In the genomic region with DNA sequence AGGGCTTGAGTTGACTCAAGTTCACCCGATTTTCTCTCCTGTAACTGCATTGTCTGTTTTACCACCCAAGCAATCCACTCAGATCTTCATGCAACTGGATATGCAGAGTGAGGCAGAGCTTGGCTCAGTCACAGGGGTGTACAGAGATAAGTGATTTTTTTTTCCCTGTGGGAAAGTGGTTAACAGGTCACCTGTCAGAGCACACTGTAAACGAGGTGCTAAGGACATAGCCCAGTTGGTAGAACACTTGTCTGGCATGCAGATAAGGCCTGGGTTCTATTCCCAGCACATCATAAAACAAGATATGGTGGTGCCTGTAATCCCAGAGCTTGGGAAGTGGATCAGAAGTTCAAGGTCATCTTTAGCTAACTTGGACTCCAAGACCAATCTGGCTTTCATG, we compare ENCODE assay signal across 29 mouse cellular contexts. TPM values are rescaled to one million over a fixed set of nuclear protein-coding genes. Genes with fewer than 3 reads are reported as not detected.
DNase-seq lines count a peak whose midpoint lies in the region; ATAC-seq and TF ChIP-seq lines count a peak whose summit lies in the region.
"Had no signal": no experiment of that assay in that cellular context is flagged by ENCODE, and none has a peak within 500 bp of the region (broad histone marks: within the 10 kb centered on the region; RNA-seq: fewer than 3 reads in every experiment).

No protein-coding gene starts in this region.

- 40% methylated on average over 2 of the region's 2 CpGs for WGBS in lung, embryonic 14.5 days
- 42% methylated on average over 2 of the region's 2 CpGs for WGBS in heart, embryonic 11.5 days (ENCODE audit: insufficient replicate concordance)
- WGBS in heart, embryonic 16.5 days = 23% methylated on average over 2 of the region's 2 CpGs

- H3K4me3 ChIP-seq in lung, embryonic 14.5 days (ENCODE audit: low read depth, low read length) = no peak overlapping the region
- H3K4me3 ChIP-seq in heart, embryonic 11.5 days (ENCODE audit: low read depth, low read length) = no peak overlapping the region
- no peak overlapping the region for H3K4me3 ChIP-seq in heart, embryonic 16.5 days (ENCODE audit: low read length)
- H3K4me3 ChIP-seq: embryonic facial prominence, embryonic 12.5 days; gastrocnemius, adult 2 months; hindbrain, embryonic 10.5 days; hindbrain, embryonic 15.5 days; liver, embryonic 15.5 days; midbrain, embryonic 10.5 days; midbrain, embryonic 15.5 days; neural tube, embryonic 15.5 days; stomach, embryonic 15.5 days had no signal

- H3K36me3 ChIP-seq in lung, embryonic 14.5 days (ENCODE audit: insufficient read depth) = no peaks in the 10 kb centered on the region
- no peaks in the 10 kb centered on the region for H3K36me3 ChIP-seq in heart, embryonic 11.5 days (ENCODE audit: control insufficient read depth, insufficient read depth, low read length)
- H3K36me3 ChIP-seq in heart, embryonic 16.5 days (ENCODE audit: control insufficient read depth, insufficient read depth) = no peaks in the 10 kb centered on the region
- H3K36me3 ChIP-seq: embryonic facial prominence, embryonic 12.5 days; hindbrain, embryonic 10.5 days; hindbrain, embryonic 15.5 days; liver, embryonic 15.5 days; midbrain, embryonic 10.5 days; midbrain, embryonic 15.5 days; neural tube, embryonic 15.5 days; stomach, embryonic 15.5 days had no signal

- peak; percentile 95 for DNase-seq in heart, adult 11 months
- DNase-seq in heart, postnatal 4 days = no peak
- DNase-seq in lung, embryonic 14.5 days = peak; percentile 84
- DNase-seq in lung, postnatal 14 days = no peak
- no peak for DNase-seq in adrenal gland, adult 18-20 months (ENCODE audit: low spot score in 2 of 2)
- no peak for DNase-seq in embryo, embryonic 9.5 days (ENCODE audit: extremely low spot score)
- DNase-seq: adrenal gland, postnatal 14 days; cerebellum, adult 11 months; cerebellum, adult 9-10 months; cerebellum, postnatal 36 days; gastrocnemius, adult 2 months; gastrocnemius, postnatal 36 days; kidney, adult 9 months; kidney, postnatal 10 days; lung, postnatal 10 days; right cerebral cortex, postnatal 25 days; thymus, postnatal 14 days had no signal

- H3K4me2 ChIP-seq in lung, embryonic 14.5 days = no peak overlapping the region
- no peak overlapping the region for H3K4me2 ChIP-seq in heart, embryonic 11.5 days
- H3K4me2 ChIP-seq in heart, embryonic 16.5 days (ENCODE audit: low read depth, low read length) = no peak overlapping the region
- H3K4me2 ChIP-seq: embryonic facial prominence, embryonic 12.5 days; hindbrain, embryonic 15.5 days; midbrain, embryonic 15.5 days; neural tube, embryonic 15.5 days; stomach, embryonic 15.5 days had no signal

- peak; percentile 67 for ATAC-seq in lung, embryonic 14.5 days (ENCODE audit: insufficient read depth)
- peak; percentile 72 for ATAC-seq in heart, embryonic 11.5 days (replicated peaks; ENCODE audit: insufficient number of reproducible peaks, low FRiP score, low TSS enrichment)
- peak; percentile 84 for ATAC-seq in heart, embryonic 16.5 days (replicated peaks; ENCODE audit: extremely low read depth, insufficient read depth, low FRiP score)
- ATAC-seq: forebrain, embryonic 14.5 days; midbrain, embryonic 15.5 days had no signal

- peaks cover 28% of the 10 kb centered on the region for H3K4me1 ChIP-seq in lung, embryonic 14.5 days (ENCODE audit: insufficient read depth)
- peaks cover 28% of the 10 kb centered on the region for H3K4me1 ChIP-seq in heart, embryonic 11.5 days (ENCODE audit: control insufficient read depth, insufficient read depth, low read length)
- peaks cover 39% of the 10 kb centered on the region for H3K4me1 ChIP-seq in heart, embryonic 16.5 days (ENCODE audit: control insufficient read depth, insufficient read depth, low read length)
- H3K4me1 ChIP-seq: hindbrain, embryonic 15.5 days; midbrain, embryonic 15.5 days; neural tube, embryonic 15.5 days had no signal

- H3K27me3 ChIP-seq in lung, embryonic 14.5 days (ENCODE audit: insufficient read depth, low read length) = no peaks in the 10 kb centered on the region
- no peaks in the 10 kb centered on the region for H3K27me3 ChIP-seq in heart, embryonic 11.5 days (ENCODE audit: control insufficient read depth, insufficient read depth, low read length)
- H3K27me3 ChIP-seq in heart, embryonic 16.5 days (ENCODE audit: control insufficient read depth, insufficient read depth, low read length) = no peaks in the 10 kb centered on the region
- H3K27me3 ChIP-seq: CH12.LX; embryonic facial prominence, embryonic 12.5 days; hindbrain, embryonic 15.5 days; midbrain, embryonic 15.5 days; stomach, embryonic 15.5 days had no signal

- H3K27ac ChIP-seq in lung, embryonic 14.5 days (ENCODE audit: low read depth) = no peak overlapping the region
- H3K27ac ChIP-seq in heart, embryonic 11.5 days (ENCODE audit: low read depth, low read length) = peak overlapping the region; percentile 54; the same call in 1 of the 2 replicates
- H3K27ac ChIP-seq in heart, embryonic 16.5 days (ENCODE audit: low read length) = peak overlapping the region; percentile 68
- H3K27ac ChIP-seq: embryonic facial prominence, embryonic 12.5 days; gastrocnemius, adult 2 months; hindbrain, embryonic 10.5 days; hindbrain, embryonic 15.5 days; midbrain, embryonic 10.5 days; midbrain, embryonic 15.5 days; neural tube, embryonic 15.5 days; stomach, embryonic 15.5 days had no signal

- TF ChIP-seq CTCF in lung, embryonic 14.5 days (IDR thresholded peaks at IDR 0.05; ENCODE audit: low read depth) = no peak

- no peak overlapping the region for H3K9ac ChIP-seq in lung, embryonic 14.5 days
- no peak overlapping the region for H3K9ac ChIP-seq in heart, embryonic 11.5 days (ENCODE audit: low read depth, low read length)
- no peak overlapping the region for H3K9ac ChIP-seq in heart, embryonic 16.5 days (ENCODE audit: low read length)
- H3K9ac ChIP-seq: embryonic facial prominence, embryonic 12.5 days; hindbrain, embryonic 15.5 days; liver, embryonic 15.5 days; midbrain, embryonic 15.5 days; neural tube, embryonic 15.5 days; stomach, embryonic 15.5 days had no signal

- no peaks in the 10 kb centered on the region for H3K9me3 ChIP-seq in lung, embryonic 14.5 days (ENCODE audit: low read depth, low read length)
- no peaks in the 10 kb centered on the region for H3K9me3 ChIP-seq in heart, embryonic 11.5 days (replicated peaks; ENCODE audit: control insufficient read depth, low read length)
- no peaks in the 10 kb centered on the region for H3K9me3 ChIP-seq in heart, embryonic 16.5 days (replicated peaks; ENCODE audit: control insufficient read depth, low read length)
- H3K9me3 ChIP-seq: embryonic facial prominence, embryonic 12.5 days; hindbrain, embryonic 10.5 days; hindbrain, embryonic 15.5 days; liver, embryonic 15.5 days; midbrain, embryonic 15.5 days; neural tube, embryonic 15.5 days; stomach, embryonic 15.5 days had no signal

RNA-seq across cellular contexts. Expression of gene Add3, which starts 14.6 kb away (rescaled TPM):
- 100 to 1,000 TPM in 1 of 2 experiments, 10 to 100 TPM in 1; 99.0 to 102 TPM for total RNA-seq in heart, postnatal 4 days (2021)
- 119 and 123 TPM in 2 replicates for polyA plus RNA-seq in lung, embryonic 14.5 days (2014; fragmentation: Nextera tagmentation; extraction: Ambion mirVana)
- polyA plus RNA-seq in heart, embryonic 11.5 days (2014; fragmentation: Nextera tagmentation; extraction: Ambion mirVana) = 133 and 152 TPM in 2 replicates
- 107 and 109 TPM in 2 replicates for polyA plus RNA-seq in heart, embryonic 16.5 days (2015; fragmentation: Nextera tagmentation; extraction: Ambion mirVana)
- total RNA-seq in adrenal gland, adult 18-20 months (2021) = 10 to 100 TPM; 29.2 to 39.1 TPM

Comparison
In these comparisons a context has a peak if more than half of its experiments do, and no peak if none do; other contexts are left out.
1. DNase-seq: peak in heart, adult 11 months (single experiment) and lung, embryonic 14.5 days (single experiment); none in heart, postnatal 4 days (single experiment), lung, postnatal 14 days (single experiment), adrenal gland, adult 18-20 months (0 of 2) and embryo, embryonic 9.5 days (single experiment).
2. Peak in every context shown above with its lines, with median percentiles within 50 percentile points of each other: ATAC-seq.